ENCODE assay signal across 9 mouse cellular contexts in the genomic region with DNA sequence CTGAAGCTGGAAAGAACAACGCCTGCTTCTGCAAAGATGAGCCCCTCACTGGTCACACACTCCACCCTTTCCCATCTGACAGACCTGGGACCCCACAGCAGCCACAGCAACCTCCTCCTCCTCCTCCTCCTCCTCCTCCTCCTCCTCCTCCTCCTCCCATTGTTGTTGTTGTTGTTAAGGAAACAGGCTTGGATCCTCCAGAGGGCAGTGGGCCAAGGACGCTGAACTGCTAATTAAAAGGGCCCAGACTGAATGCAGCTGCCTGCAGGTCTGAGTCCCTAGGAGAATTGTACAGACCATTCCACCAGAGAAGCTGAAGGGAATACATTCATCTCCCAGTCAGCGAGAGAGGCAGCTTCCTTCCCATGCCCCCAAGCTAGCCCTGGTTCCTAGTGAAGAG.
DNase-seq lines count a peak whose midpoint lies in the region; ATAC-seq and TF ChIP-seq lines count a peak whose summit lies in the region.
"Had no signal": no experiment of that assay in that cellular context is flagged by ENCODE, and none has a peak within 500 bp of the region (broad histone marks: within the 10 kb centered on the region; RNA-seq: fewer than 3 reads in every experiment).

No protein-coding gene starts in this region.

- DNase-seq in gastrocnemius, adult 2 months = peak; percentile 57
- no peak for DNase-seq in gastrocnemius, adult 8-10 months (ENCODE audit: low spot score in 2 of 2)
- peak; percentile 29 for DNase-seq in Muller cell, postnatal 12 days (ENCODE audit: inconsistent ontology term)
- DNase-seq in heart, embryonic 10.5 days (ENCODE audit: low spot score) = no peak
- DNase-seq in retina, postnatal 1 day = peak; percentile 88
- DNase-seq in thymus, adult 18-20 months = no peak
- DNase-seq in frontal cortex, adult 2 months (ENCODE audit: extremely low spot score in 1 of 2, low spot score in 1 of 2) = no peak

- no peak overlapping the region for H3K4me2 ChIP-seq in kidney, embryonic 16.5 days (replicated peaks; ENCODE audit: low read depth, low read length)

- H3K4me3 ChIP-seq in gastrocnemius, adult 2 months = no peak overlapping the region
- no peak overlapping the region for H3K4me3 ChIP-seq in heart, embryonic 10.5 days
- H3K4me3 ChIP-seq in kidney, embryonic 16.5 days (ENCODE audit: low read length) = no peak overlapping the region

- TF ChIP-seq CTCF in gastrocnemius, adult 2 months (IDR thresholded peaks at IDR 0.05) = no peak

- peak; percentile 37 for ATAC-seq in kidney, embryonic 16.5 days (ENCODE audit: low FRiP score, low TSS enrichment)

- H3K9ac ChIP-seq in kidney, embryonic 16.5 days (replicated peaks; ENCODE audit: low read length) = no peak overlapping the region

- peaks cover 51% of the 10 kb centered on the region for H3K4me1 ChIP-seq in heart, embryonic 10.5 days
- H3K4me1 ChIP-seq in kidney, embryonic 16.5 days (ENCODE audit: insufficient read depth, low read length) = peaks cover 23% of the 10 kb centered on the region

- WGBS in heart, embryonic 10.5 days = 51% methylated on average over 3 of the region's 3 CpGs
- WGBS in kidney, embryonic 16.5 days = 27% methylated on average over 3 of the region's 3 CpGs

- intact Hi-C loops in gastrocnemius, adult 2 months (cut with DNase I) = loop anchor here (10.0 kb wide), 2 partner anchors 205 to 315 kb away; partner anchors contain the start of gene Apba1

- H3K27ac ChIP-seq in gastrocnemius, adult 2 months = no peak overlapping the region
- H3K27ac ChIP-seq in heart, embryonic 10.5 days = peak overlapping the region; percentile 24; the same call in 1 of the 2 replicates
- H3K27ac ChIP-seq in kidney, embryonic 16.5 days (ENCODE audit: low read length) = peak overlapping the region; percentile 6; the same call in 1 of the 2 replicates

- H3K9me3 ChIP-seq in heart, embryonic 10.5 days = no peaks in the 10 kb centered on the region
- H3K9me3 ChIP-seq in kidney, embryonic 16.5 days (ENCODE audit: low read length) = no peaks in the 10 kb centered on the region

- H3K36me3 ChIP-seq in heart, embryonic 10.5 days = no peaks in the 10 kb centered on the region
- no peaks in the 10 kb centered on the region for H3K36me3 ChIP-seq in kidney, embryonic 16.5 days (ENCODE audit: insufficient read depth, low read length)

- 0 out of 2 replicates have a peak, but pooled peaks cover 7% of the 10 kb centered on the region for H3K27me3 ChIP-seq in heart, embryonic 10.5 days (ENCODE audit: insufficient read depth, poor library complexity, severe bottlenecking)
- no peaks in the 10 kb centered on the region; the same call in 1 of the 2 replicates for H3K27me3 ChIP-seq in kidney, embryonic 16.5 days (ENCODE audit: insufficient read depth, low read length)
- H3K27me3 ChIP-seq: CH12.LX had no signal

Comparison
In these comparisons a context has a peak if more than half of its experiments do, and no peak if none do; other contexts are left out.
1. DNase-seq: peak in gastrocnemius, adult 2 months (single experiment), Muller cell, postnatal 12 days (single experiment) and retina, postnatal 1 day (single experiment); none in gastrocnemius, adult 8-10 months (0 of 2), heart, embryonic 10.5 days (single experiment), thymus, adult 18-20 months (0 of 2) and frontal cortex, adult 2 months (0 of 2).